Mouse (Mus musculus): Measurements from ENCODE around the gene Card14. TPM values are rescaled to one million over a fixed set of nuclear protein-coding genes. Genes with fewer than 3 reads are reported as not detected.

Gene Card14
- polyA plus RNA-seq, 1 experiment from 2014 or later = 0.06 TPM

DNA sequence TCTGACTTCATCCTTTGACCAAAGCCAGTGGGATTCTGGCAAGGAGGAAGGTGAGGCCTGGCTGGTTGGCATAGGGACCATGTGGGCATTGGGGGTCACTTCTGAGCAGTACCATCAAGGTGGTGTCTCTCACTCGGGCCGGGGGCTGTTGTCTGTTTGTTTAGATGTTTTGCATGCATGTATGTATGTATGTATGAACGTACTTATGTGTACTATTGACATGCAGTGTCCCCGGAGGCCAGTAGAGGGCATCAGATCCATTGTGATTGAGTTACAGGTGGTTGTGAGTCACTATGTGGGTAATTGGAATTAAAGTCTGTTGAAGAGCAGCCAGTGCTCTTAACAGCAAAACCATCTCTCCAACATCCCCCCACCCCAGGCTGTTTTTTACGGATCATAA, 32.1 kb downstream of the Card14 start:
- Histone ChIP-seq H3K4me3 (no peak overlapping the region), H3K27me3 (no peaks in the 10 kb centered on the region), H3K36me3 (no peaks in the 10 kb centered on the region), H3K4me1 (0 out of 2 replicates have a peak, but pooled peaks cover 5% of the 10 kb centered on the region), H3K9ac (replicated peaks) (no peak overlapping the region), H3K27ac (replicated peaks) (no peak overlapping the region), H3K4me2 (replicated peaks) (no peak overlapping the region), H3K9me3 (no peaks in the 10 kb centered on the region)
- 5% methylated on average over 5 of the region's 5 CpGs for WGBS
- no peak for ATAC-seq (ENCODE audit: low FRiP score, low read depth)

DNA sequence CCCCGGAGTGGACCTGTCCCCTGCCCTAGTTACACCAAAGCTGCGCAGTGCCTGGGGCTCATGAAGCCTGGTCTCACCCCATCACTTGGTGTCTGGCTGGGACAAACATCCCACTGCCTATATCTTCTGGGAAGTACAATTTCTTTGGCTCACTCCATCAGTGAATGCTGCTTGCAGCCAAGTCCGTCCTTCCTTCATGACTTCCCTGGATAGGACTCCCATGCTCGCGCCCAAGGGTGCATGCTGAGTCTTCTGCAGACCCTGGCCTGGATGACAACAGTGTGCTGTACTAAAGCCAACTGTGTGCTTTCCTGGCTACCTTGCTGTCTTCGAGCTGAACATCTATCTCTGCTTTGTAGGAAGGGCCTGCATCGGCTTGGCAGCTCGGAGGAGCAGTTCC, 36.6 kb downstream of the Card14 start:
- ATAC-seq (ENCODE audit: low FRiP score, low read depth) = no peak
- no peak overlapping the region for H3K27ac ChIP-seq (replicated peaks)
- no peaks in the 10 kb centered on the region for H3K36me3 ChIP-seq
- no peaks in the 10 kb centered on the region for H3K27me3 ChIP-seq
- WGBS = 85% methylated on average over 8 of the region's 8 CpGs
- no peak overlapping the region for H3K4me2 ChIP-seq (replicated peaks)
- H3K4me3 ChIP-seq = no peak overlapping the region
- no peak overlapping the region for H3K9ac ChIP-seq (replicated peaks)
- H3K4me1 ChIP-seq = 0 out of 2 replicates have a peak, but pooled peaks cover 4% of the 10 kb centered on the region
- no peaks in the 10 kb centered on the region for H3K9me3 ChIP-seq

- no peak overlapping the region for H3K9ac ChIP-seq (replicated peaks)
- H3K27me3 ChIP-seq = no peaks in the 10 kb centered on the region
- no peaks in the 10 kb centered on the region for H3K36me3 ChIP-seq
- H3K4me3 ChIP-seq = no peak overlapping the region
- no peak overlapping the region for H3K27ac ChIP-seq (replicated peaks)
- no peaks in the 10 kb centered on the region for H3K9me3 ChIP-seq
- 75% methylated on average over 6 of the region's 6 CpGs for WGBS
- no peaks in the 10 kb centered on the region for H3K4me1 ChIP-seq
- no peak overlapping the region for H3K4me2 ChIP-seq (replicated peaks)
- ATAC-seq (ENCODE audit: low FRiP score, low read depth) = no peak
These were observed 37.3 kb downstream of the Card14 start for GRCm38 (mm10) chr11:119344865-119345264.

GRCm38 (mm10) chr11:119347125-119347524, 39.6 kb downstream of the Card14 start:
- Histone ChIP-seq H3K9me3 (no peaks in the 10 kb centered on the region), H3K9ac (replicated peaks) (no peak overlapping the region), H3K4me1 (no peaks in the 10 kb centered on the region), H3K4me2 (replicated peaks) (no peak overlapping the region), H3K4me3 (no peak overlapping the region), H3K36me3 (no peaks in the 10 kb centered on the region), H3K27me3 (no peaks in the 10 kb centered on the region), H3K27ac (replicated peaks) (no peak overlapping the region)
- no peak for ATAC-seq (ENCODE audit: low FRiP score, low read depth)
- WGBS = 92% methylated on average over 4 of the region's 4 CpGs

DNA sequence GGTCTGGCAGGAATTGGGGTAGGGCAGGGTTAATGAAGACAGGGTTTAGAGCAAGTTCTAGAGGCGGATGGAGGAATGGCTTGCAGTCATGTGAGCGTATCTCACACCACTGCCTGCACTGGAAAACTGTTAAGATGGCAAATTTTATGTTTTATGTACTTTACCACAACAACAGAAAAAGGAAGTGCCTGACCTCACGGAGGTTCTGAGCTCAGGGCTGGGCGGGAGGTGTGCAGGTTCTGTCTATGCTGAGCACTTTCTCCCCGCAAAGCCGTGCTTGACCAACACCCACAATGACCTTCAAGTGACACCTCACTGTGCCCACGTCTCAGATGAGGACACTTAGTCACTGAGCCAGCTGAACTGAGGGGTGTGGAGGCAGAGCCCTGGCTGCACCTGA, 44.5 kb downstream of the Card14 start:
- WGBS = 75% methylated on average over 7 of the region's 7 CpGs
- no peak for ATAC-seq (ENCODE audit: low FRiP score, low read depth)
- no peaks in the 10 kb centered on the region for H3K9me3 ChIP-seq

DNA sequence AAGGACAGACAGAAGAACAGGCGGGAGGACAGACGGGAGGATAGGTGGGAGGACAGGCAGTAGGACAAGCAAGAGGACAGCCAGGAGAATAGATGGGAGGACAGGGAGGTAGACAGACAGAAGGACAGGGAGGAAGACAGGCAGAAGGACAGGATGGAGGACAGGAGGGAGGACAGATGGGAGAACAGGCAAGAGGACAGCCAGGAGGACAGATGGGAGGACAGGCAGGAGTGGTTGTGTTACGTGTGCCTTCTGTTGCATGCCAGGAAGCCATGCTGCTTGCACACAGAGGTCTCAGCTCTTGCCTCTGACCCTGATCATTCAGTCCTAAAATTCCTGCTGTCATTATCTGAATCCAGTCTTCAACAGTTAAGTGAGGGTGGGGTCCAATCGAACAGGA, 46.4 kb downstream of the Card14 start:
- no peaks in the 10 kb centered on the region for H3K27me3 ChIP-seq
- no peak overlapping the region for H3K9ac ChIP-seq (replicated peaks)
- no peak for ATAC-seq (ENCODE audit: low FRiP score, low read depth)
- WGBS = 87% methylated on average over 4 of the region's 4 CpGs
- no peaks in the 10 kb centered on the region for H3K36me3 ChIP-seq
- H3K4me1 ChIP-seq = peaks cover 17% of the 10 kb centered on the region
- no peaks in the 10 kb centered on the region for H3K9me3 ChIP-seq
- no peak overlapping the region for H3K4me2 ChIP-seq (replicated peaks)
- no peak overlapping the region for H3K4me3 ChIP-seq
- no peak overlapping the region for H3K27ac ChIP-seq (replicated peaks)

More for the DNA sequence above, 44.5 kb downstream of the Card14 start:
- H3K27me3 ChIP-seq = no peaks in the 10 kb centered on the region
- H3K4me2 ChIP-seq (replicated peaks) = no peak overlapping the region
- H3K36me3 ChIP-seq = no peaks in the 10 kb centered on the region
- no peak overlapping the region for H3K4me3 ChIP-seq
- peaks cover 17% of the 10 kb centered on the region for H3K4me1 ChIP-seq
- no peak overlapping the region for H3K9ac ChIP-seq (replicated peaks)
- H3K27ac ChIP-seq (replicated peaks) = no peak overlapping the region

GRCm38 (mm10) chr11:119354798-119355442, 47.4 kb downstream of the Card14 start:
- no peaks in the 10 kb centered on the region for H3K9me3 ChIP-seq
- peak overlapping the region; percentile 77 for H3K9ac ChIP-seq (replicated peaks)
- H3K4me2 ChIP-seq (replicated peaks) = peak overlapping the region; percentile 95
- H3K4me1 ChIP-seq = peaks cover 17% of the 10 kb centered on the region
- no peaks in the 10 kb centered on the region for H3K27me3 ChIP-seq
- no peak; the same call in 1 of the 2 replicates for ATAC-seq (ENCODE audit: low FRiP score, low read depth)
- 0 out of 2 replicates have a peak, but pooled peaks cover 3% of the 10 kb centered on the region for H3K36me3 ChIP-seq
- H3K4me3 ChIP-seq = peak overlapping the region; percentile 70
- peak overlapping the region; percentile 64 for H3K27ac ChIP-seq (replicated peaks)
- WGBS = 10% methylated on average over 23 of the region's 23 CpGs

DNA sequence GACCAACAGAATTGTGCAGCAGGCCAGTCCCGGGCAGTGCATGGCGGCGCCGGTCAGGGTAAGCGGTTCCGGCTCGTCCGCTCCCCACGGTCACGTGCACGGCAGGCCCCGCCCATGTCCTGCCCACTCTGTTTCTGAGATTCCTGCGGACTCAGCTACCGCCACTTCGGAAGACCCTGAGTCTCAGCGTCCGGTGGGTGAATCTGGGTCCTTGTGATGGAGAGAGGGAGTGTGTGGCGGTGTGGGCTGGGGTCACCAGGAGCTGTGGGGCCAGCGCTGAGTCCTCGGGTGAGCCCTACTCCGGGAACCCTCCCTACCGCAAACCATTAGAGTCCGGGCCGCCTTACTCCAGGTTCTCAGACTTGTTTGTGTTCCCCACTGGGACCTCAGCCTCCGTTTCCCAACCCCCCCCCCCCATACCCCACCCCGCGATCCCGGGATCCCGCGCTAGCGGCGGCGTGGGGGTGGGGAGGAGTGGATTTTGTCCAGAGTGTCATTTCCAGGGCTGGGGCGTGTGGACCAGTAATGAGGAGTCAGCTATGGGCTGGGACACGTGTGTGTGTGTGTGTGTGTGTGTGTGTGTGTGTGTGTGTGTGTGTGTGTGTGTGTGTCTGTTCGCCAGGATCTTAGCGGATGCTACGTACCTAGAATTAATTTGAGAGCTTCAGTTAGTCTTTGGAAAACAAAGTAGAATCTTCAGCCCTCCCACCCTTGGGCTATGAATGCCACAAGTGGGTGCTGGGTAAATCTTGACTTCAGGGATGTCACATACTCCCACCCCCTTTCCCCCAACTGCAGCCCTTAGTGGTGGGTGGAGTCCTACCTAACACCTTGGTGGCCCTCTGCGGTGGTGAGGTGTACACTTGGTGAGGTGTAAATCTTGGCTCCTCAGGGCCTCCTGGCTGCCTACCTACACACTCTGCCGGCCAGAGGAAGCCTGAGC, 48.1 kb downstream of the Card14 start, which contains the start of the genes Sgsh and Slc26a11:
TSS of gene Sgsh (minus strand) at position 94 of the 943 bp plus-strand sequence.
TSS of gene Slc26a11 (plus strand) at position 115 of the 943 bp plus-strand sequence.
- peak within 1 kb of the TSS; percentile 95 for H3K4me2 ChIP-seq (replicated peaks)
- H3K9me3 ChIP-seq = no peaks in the 10 kb centered on the region
- peak within 1 kb of the TSS; percentile 64 for H3K27ac ChIP-seq (replicated peaks)
- 3% methylated on average over 35 of the region's 40 CpGs for WGBS
- H3K36me3 ChIP-seq = 0 out of 2 replicates have a peak, but pooled peaks cover 5% of the 10 kb centered on the region
- H3K4me3 ChIP-seq = peak within 1 kb of the TSS; percentile 70
- no peaks in the 10 kb centered on the region for H3K27me3 ChIP-seq
- ATAC-seq (ENCODE audit: low FRiP score, low read depth) = peak; percentile 94
- peaks cover 17% of the 10 kb centered on the region for H3K4me1 ChIP-seq
- H3K9ac ChIP-seq (replicated peaks) = peak within 1 kb of the TSS; percentile 77

- Histone ChIP-seq H3K27me3 (no peaks in the 10 kb centered on the region), H3K4me3 (no peak overlapping the region), H3K9ac (replicated peaks) (no peak overlapping the region), H3K4me1 (peaks cover 33% of the 10 kb centered on the region), H3K9me3 (no peaks in the 10 kb centered on the region), H3K27ac (replicated peaks) (no peak overlapping the region), H3K4me2 (replicated peaks) (no peak overlapping the region), H3K36me3 (0 out of 2 replicates have a peak, but pooled peaks cover 5% of the 10 kb centered on the region)
- WGBS = 84% methylated on average over 10 of the region's 10 CpGs
- no peak for ATAC-seq (ENCODE audit: low FRiP score, low read depth)
These were observed 51.5 kb downstream of the Card14 start for GRCm38 (mm10) chr11:119359089-119359488.

DNA sequence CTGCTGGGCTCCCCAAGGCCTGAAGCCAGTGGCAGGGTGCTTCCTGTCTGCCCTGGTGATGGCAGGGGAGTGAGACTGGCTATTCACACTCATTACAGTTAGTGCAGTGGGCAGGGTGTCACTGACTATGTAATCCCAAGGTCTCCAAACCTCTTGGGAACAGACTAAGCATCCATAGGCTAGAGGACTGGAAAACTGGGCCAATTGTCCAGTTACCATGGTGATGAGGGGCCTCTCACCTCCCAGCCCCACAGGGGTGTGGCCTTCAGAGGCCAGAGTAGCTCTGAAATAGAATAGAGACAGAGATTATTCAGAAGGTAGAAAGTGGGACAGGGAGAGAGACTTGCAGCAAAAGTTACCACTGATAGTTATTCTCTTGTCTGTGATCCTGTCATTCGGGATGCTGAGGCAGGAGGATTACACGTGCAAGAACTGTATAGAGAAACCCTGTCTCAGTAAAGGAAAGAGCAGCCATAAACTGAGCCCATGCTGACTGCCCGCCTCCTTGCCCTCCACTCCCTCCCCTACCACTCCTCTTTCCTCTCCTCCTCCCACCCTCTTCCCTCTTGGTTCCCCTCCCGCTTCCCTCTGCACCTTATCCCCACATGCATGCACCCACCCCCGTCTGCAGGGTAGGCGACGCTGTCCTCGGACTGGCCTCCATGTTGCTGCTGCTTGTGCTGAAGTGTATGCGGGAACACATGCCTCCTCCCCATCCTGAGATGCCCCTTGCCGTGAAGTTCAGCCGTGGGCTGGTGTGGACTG, 55.4 kb downstream of the Card14 start:
- Histone ChIP-seq H3K9me3 (0 out of 2 replicates have a peak, but pooled peaks cover 3% of the 10 kb centered on the region), H3K27me3 (no peaks in the 10 kb centered on the region), H3K9ac (replicated peaks) (peak overlapping the region; percentile 21; the same call in 1 of the 2 replicates), H3K4me1 (peaks cover 16% of the 10 kb centered on the region), H3K4me2 (replicated peaks) (peak overlapping the region; percentile 47), H3K4me3 (peak overlapping the region; percentile 22), H3K27ac (replicated peaks) (peak overlapping the region; percentile 52), H3K36me3 (0 out of 2 replicates have a peak, but pooled peaks cover 5% of the 10 kb centered on the region)
- WGBS = 22% methylated on average over 11 of the region's 11 CpGs
- peak; percentile 58 for ATAC-seq (ENCODE audit: low FRiP score, low read depth)

DNA sequence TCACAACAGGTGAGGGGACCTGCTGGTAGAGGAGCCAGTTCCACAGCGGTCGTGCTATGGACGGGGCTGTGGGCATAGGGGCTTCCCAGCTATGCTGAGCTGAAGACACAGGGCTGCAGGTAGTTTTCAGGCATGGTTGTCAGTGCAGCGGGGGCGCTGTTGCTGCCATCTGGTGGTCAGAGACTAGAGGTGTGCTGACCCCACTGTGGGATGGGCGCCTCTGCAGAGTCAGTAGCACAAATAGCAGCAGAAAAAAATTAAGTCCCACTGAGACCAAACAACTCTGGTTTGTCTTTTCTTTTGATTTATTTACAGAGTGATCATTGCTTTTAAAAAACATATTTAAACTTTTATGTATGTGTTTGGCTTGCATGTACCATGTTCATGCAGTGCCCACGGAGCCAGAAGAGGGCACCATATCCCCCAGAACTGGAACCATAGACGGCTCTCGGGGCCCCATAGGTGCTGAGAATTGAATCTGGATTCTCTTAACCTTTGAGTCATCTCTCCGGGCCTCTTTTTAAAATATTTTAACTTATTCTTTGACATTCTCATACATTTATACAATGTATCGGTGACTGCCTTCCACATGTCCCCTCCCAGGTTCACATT, 56.1 kb downstream of the Card14 start:
- 0 out of 2 replicates have a peak, but pooled peaks cover 3% of the 10 kb centered on the region for H3K9me3 ChIP-seq
- H3K4me1 ChIP-seq = peaks cover 16% of the 10 kb centered on the region
- H3K9ac ChIP-seq (replicated peaks) = peak overlapping the region; percentile 21; the same call in 1 of the 2 replicates
- H3K4me2 ChIP-seq (replicated peaks) = peak overlapping the region; percentile 47
- H3K4me3 ChIP-seq = peak overlapping the region; percentile 22
- 0 out of 2 replicates have a peak, but pooled peaks cover 5% of the 10 kb centered on the region for H3K36me3 ChIP-seq
- 29% methylated on average over 11 of the region's 11 CpGs for WGBS
- ATAC-seq (ENCODE audit: low FRiP score, low read depth) = peak; percentile 85
- H3K27me3 ChIP-seq = no peaks in the 10 kb centered on the region
- H3K27ac ChIP-seq (replicated peaks) = peak overlapping the region; percentile 52
